Mouse (Mus musculus): ENCODE data around the gene Ankrd17.
"Not testable (repeated sequence)": the region's sequence is repeated elsewhere in the genome, so short reads cannot be mapped to it uniquely, and the experiment has no call there.

The Ankrd17 gene

DNA sequence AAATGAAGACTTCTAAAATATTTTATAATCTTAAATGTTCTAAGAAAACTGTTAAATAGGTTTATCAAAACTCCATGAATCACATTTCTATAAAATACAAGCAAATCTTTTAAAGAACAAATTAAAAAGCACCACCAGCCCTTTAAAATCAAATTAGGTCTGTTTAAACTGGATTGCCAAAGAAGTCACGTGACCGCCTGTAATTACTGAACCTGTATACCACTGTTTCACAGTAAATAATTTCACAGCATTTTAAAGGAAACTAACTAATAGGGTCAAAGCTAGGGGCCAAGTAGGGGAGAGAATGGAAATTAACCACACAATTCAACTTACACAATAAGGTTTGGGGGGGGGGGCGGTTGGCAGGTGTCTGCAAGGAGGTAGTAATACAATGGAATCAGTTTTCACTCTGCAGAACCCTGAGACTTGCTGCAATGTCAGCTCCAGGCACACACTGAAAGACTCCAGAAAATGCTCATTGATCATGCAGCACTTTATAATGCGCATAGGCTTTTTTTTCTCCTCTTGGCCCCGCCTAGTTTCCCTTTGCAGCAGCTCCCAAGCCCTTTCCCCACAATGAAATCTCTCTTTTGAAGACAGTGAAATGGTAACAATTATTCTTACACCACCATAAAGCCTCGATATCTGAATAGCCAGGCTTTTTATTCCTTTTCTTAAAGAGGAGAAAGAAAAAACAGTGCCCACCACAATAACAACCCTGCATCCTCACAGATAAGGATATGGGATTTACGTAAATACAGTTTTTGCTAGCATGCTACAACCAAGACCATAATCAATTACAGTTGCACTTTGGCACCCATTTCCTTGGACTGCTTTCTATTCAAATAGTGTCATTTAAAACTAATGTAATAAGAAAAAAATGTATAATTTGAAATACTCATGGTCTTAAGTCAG is 27.9 kb downstream of the Ankrd17 start:
- DNase-seq (ENCODE audit: low spot score in 2 of 2): no peak

DNA sequence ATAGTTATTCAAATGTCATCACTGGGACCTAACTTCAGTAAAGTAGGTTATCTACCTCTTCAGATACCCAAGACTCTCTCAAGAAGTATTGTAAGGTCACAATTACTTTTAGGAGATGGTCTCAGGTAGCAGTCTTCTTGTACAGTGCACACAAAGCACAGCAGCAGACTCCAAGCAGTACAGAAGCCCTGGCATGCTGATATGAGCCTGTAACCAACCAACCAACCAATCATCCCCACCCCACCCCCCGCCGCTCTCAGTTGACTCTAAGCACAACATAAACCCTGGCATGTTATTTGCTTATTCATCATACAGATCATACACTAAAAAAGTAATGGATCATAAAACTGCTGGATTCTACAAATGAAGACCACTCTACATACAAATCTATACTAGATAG is 33.9 kb downstream of the Ankrd17 start:
- DNase-seq (ENCODE audit: low spot score in 2 of 2): no peak

DNA sequence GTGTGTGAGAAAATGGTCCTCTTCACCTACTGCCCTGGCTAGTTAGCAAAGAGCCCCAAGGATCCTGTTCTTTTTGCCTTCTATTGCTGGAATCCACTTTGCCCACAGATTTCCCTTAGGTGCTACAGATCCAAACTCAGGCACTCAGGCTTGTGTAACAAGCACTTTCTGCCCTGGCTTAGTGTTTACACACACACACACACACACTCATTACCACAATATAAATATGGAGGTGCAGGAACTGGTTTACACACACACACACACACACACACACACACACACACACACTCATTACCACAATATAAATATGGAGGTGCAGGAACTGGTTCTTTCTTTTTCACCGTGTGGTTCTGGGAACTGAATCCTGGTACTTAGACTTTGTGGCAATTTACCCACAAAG is 35.3 kb downstream of the Ankrd17 start:
- no peak for DNase-seq (ENCODE audit: low spot score in 2 of 2)

DNA sequence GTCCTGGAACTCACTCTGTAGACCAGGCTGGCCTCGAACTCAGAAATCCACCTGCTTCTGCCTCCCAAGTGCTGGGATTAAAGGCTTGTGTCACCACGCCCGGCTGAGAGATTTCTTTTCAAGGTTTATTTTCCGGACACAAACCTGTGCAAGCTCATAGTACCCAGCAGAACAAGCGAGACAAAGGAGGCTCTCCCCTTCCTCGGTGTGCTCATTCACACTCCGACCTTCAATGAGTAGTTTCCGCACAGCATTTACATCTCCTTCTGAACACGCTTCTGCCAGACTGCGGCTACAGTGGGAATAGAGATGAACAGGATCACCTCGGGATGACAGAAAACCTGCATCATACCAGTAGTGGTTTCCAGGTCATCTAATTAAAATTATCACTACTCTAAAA is 68.0 kb downstream of the Ankrd17 start:
- DNase-seq (ENCODE audit: low spot score in 2 of 2): no peak

DNA sequence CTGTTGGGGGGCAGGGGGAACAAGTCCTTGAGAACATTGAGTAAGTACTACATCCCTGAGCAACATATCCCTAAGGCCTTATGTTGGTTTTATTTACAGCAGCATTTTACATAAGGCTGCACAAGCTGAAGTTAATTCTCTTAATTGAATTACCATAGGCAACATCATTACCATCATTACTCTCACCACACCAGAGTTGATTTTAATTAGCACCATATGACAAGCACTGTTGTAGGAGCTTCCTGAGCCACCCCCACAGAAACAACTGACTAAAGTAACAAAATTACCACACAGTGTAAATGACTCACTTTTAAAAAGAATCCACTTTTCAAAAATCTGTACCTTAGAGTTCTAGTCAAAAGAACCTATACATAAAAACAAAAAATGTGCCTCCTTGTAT is 76.5 kb downstream of the Ankrd17 start:
- DNase-seq (ENCODE audit: low spot score in 2 of 2): no peak

- no peak for DNase-seq (ENCODE audit: low spot score in 2 of 2)
Observed at GRCm38 (mm10) chr5:90286559-90286958, 79.8 kb downstream of the Ankrd17 start.

DNA sequence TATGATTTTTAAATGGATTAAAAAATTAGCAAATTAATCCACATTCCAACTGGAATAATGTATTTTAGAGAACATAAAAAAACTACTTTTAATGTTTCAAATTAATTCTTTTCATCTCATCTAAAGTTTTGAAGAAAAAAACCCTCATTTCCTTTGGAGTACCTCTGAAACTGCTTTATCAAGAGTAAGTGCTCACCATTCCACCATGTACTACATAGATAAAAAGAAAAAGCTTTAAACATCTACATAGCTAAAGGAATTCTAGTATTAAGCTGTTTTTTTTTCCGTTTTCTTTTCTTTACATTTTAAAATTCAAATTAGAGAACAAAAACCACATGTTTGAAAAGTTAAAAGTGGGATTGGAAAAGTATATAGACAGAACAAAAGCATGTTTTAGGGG is 86.3 kb downstream of the Ankrd17 start:
- no peak for DNase-seq (ENCODE audit: low spot score in 2 of 2)

- no peak for DNase-seq (ENCODE audit: low spot score in 2 of 2)
Observed at GRCm38 (mm10) chr5:90279418-90279817, 87.0 kb downstream of the Ankrd17 start.

- DNase-seq (ENCODE audit: low spot score in 2 of 2): no peak
Observed at GRCm38 (mm10) chr5:90277443-90277842, 88.9 kb downstream of the Ankrd17 start.

DNA sequence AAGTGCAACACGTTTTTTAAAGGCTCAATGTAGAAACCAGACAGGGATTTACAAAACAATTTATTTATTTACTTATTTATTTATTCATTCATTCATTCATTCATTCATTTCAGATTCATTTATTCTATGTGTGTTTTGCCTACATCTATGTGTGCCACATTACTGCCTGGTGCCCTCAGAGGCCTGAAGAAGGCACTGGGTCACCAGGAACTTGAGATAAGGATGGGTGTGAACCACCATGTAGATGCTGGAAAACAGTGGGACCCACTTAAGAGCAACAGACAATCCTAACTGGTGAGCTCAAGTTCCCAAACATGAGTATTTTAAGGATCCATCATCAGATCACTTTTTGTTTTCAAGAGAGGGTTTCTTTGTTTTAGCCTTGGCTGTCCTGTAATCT is 91.6 kb downstream of the Ankrd17 start:
- DNase-seq (ENCODE audit: low spot score in 2 of 2): no peak

DNA sequence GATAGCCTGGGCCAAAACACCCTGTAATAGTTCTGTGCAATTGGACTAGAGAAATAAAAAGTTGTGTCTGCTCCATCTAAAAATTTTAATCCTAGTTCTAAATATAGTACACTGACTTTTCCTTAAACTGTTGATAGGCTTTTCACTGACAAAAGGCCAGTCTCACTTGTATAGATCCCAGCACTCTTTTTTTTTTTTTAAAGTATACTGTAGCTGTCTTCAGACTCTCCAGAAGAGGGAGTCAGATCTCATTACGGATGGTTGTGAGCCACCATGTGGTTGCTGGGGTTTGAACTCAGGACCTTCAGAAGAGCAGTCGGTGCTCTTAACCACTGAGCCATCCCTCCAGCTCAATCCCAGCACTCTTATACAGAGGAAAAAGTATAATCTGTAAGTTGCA is 104.1 kb downstream of the Ankrd17 start:
- DNase-seq (ENCODE audit: low spot score in 2 of 2): not testable (repeated sequence)

DNA sequence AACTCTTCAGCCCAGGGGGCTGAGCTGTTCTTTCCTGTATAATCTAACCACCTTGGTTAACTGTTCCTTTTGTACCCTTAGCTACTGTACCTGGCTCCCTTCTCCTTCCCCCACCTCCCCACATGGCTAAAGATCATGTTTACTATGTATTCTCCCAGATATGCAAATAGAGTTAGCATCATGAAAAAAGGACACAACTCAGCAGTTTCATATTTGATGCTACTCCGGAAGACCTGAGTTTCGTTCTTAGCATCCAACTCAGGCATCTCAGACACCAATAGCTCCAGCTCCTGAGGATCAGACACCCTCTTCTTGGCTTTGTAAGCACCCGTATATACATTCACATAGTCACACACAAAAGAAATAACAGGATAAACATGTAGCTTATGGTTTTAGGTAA is 109.4 kb downstream of the Ankrd17 start:
- DNase-seq (ENCODE audit: low spot score in 2 of 2): no peak

GRCm38 (mm10) chr5:90247503-90247902 is 118.9 kb downstream of the Ankrd17 start:
- DNase-seq (ENCODE audit: low spot score in 2 of 2): no peak

- DNase-seq (ENCODE audit: low spot score in 2 of 2): no peak
Observed at GRCm38 (mm10) chr5:90246987-90247386, 119.4 kb downstream of the Ankrd17 start.

DNA sequence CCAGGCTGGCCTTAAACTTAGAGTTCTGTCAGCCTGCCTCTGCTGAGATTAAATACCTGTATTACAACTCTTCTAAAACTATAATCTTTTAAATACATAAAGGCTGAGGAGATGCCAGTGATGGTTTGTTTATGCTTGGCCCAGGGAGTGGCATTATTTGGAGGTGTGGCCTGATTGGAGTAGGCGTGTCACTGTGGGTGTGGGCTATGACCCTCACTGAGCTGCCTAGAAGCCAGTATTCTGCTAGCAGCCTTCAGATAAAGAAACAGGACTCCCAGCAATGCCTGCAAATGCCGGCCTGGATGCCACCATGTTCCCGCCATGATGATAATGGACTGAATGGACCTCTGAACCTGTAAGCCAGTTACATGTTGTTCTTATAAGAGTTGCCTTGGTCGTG is 119.8 kb downstream of the Ankrd17 start:
- no peak for DNase-seq (ENCODE audit: low spot score in 2 of 2)

DNA sequence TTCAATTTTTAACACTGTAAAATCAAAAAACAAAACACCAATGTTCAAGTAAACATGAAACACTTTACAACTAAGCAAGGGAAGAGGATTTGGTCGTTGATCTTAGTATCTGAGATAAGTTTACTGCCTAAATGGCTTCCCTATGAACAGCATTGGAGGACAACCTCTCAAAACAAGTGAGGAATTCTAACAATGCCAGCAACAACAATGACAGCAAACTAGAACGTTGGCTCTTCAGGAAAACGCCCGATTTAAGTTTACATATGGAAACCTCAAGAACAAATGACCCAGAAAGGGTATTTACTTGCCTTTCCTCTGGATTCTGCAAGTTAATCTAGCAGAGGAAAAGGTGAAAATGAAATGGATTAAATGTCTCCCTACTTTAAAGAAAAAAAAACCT is 121.0 kb downstream of the Ankrd17 start:
- no peak for DNase-seq (ENCODE audit: low spot score in 2 of 2)

DNA sequence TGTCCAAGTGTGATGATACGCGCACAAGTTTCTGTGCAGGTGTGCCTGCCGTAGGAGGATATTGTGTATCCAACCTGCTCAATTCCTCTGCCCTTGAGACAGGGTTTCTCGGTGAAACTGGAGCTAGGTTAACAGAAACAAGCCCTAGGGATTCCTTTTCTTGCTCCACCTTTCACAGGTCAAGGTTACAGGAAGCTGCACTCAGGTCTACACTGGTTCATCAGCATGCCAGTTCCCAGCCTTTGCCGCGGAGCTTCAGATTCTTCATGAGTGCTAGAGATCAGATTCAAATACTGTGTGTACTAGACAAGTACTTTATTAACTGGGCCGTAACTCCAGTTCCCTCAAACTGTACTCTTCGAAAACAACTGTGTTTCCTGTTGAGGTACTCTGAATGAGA is 131.2 kb downstream of the Ankrd17 start:
- no peak for DNase-seq (ENCODE audit: low spot score in 2 of 2)

DNA sequence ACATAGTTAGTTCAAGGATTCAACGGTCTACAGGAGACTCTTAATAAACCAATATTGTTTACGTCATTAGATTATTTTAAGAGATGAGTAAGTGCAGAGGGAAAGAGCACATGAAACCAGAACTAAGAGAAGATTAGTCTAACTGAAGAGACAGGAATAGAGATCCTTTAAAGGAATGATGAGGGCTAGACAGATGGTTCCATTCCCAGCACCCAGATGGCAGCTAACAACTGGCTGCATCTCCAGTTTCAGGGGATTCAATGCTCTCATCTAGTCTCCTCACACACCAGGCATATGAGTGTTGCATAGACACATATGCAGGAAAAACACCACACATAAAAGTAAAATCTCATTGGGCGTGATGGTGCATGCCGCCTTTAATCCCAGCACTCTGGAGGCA is 133.1 kb downstream of the Ankrd17 start:
- DNase-seq (ENCODE audit: low spot score in 2 of 2): no peak

GRCm38 (mm10) chr5:90229760-90230159 is 136.6 kb downstream of the Ankrd17 start:
- no peak for DNase-seq (ENCODE audit: low spot score in 2 of 2)

DNA sequence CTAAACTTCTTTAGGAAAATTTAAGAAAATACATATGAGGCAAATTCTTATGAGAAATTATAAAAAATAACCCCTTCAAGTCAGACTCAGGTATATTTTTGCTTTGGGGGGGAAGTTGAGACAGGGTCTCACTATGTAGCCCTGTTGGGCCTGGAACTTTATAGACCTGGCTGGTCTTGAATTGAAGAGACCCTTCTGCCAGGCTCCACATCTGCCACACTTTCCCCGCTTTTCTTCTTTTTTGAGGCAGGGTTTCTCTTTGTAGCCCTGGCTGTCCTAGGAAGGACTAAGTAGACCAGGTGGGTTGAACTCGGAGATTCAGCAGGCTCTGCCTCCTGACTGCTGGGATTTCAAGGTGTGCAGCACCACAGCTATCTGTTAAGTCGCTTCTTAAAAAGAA is 139.7 kb downstream of the Ankrd17 start:
- no peak for DNase-seq (ENCODE audit: low spot score in 2 of 2)

GRCm38 (mm10) chr5:90224730-90225129 is 141.6 kb downstream of the Ankrd17 start:
- DNase-seq (ENCODE audit: low spot score in 2 of 2): no peak

DNA sequence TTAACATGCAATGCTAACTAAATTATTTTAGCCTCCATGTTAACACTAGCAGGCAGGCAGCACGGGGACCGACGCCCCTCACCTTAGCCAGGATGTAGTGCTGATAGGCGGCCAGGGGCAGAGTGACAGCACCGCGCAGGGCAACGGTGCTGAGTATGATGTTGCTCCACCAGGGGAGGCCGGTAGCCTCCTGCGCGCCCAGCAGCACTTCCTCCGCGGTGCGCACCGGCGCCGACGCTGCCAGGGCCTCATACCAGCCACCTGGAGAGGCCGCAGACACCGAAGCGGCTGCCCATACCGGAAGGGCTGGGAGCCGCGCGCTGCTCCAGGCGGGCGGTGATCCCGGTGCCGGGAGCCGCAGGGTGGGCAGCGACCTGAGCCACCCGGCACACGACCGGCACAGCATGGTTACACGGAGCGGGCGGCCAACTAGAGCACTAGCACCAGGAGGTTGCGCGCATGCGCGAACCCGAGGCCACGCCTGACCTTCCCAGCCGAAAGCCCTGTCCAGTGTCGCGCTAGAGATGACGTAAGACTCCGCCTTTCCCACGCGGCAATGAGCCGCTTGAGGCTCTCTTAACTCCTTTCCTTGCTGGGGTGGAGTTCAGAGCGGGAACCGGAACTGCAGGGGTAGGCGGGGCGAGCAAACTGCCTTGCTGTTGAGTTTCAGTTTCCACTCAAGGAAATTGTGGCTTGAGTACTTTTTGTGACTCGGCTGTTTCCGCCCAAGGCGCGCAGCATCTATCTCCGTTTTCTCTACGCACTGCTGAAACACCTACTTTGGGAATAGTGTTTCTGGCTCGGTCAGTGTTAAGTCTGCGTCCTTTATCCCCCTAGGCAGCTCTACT is 142.6 kb downstream of the Ankrd17 start, which contains the start of gene Cox18:
Gene Cox18 (minus strand): TSS at position 468 of the 848 bp plus-strand sequence.
- DNase-seq (ENCODE audit: low spot score in 2 of 2): peak; percentile 95 to 100

GRCm38 (mm10) chr5:90222937-90223336 is 143.4 kb downstream of the Ankrd17 start:
- DNase-seq (ENCODE audit: low spot score in 2 of 2): no peak
